Mouse (Mus musculus): ENCODE data around the gene Ager. TPM values are rescaled to one million over a fixed set of nuclear protein-coding genes. Genes with fewer than 3 reads are reported as not detected.

The Ager gene
- polyA plus RNA-seq, 1 experiment: 5.5 TPM

- no peak for DNase-seq (ENCODE audit: low read depth)
These were observed 11.5 kb upstream of the Ager start for GRCm38 (mm10) chr17:34585877-34586771.

GRCm38 (mm10) chr17:34586796-34587422 lies 10.8 kb upstream of the Ager start:
- DNase-seq (ENCODE audit: low read depth): no peak

DNA sequence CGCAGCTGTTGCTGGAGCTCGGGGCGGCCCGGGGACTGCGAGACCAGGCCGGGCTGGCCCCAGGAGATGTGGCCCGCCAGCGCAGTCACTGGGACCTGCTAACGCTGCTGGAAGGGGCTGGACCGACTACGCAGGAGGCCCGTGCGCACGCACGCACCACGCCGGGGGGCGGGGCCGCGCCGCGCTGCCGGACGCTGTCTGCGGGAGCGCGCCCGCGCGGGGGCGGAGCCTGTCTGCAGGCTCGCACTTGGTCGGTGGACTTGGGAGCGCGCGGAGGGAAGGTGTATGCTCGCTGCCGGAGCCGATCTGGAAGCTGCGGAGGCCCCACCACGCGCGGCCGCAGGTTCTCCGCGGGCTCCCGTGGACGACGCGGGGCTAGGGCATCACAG lies 10.2 kb upstream of the Ager start:
- no peak for DNase-seq (ENCODE audit: low read depth)

GRCm38 (mm10) chr17:34587814-34588213 lies 9.8 kb upstream of the Ager start:
- no peak for DNase-seq (ENCODE audit: low read depth)

GRCm38 (mm10) chr17:34588767-34589166 lies 8.9 kb upstream of the Ager start:
- no peak for DNase-seq (ENCODE audit: low read depth)

GRCm38 (mm10) chr17:34589206-34589605 lies 8.5 kb upstream of the Ager start:
- no peak for DNase-seq (ENCODE audit: low read depth)

GRCm38 (mm10) chr17:34589681-34590101 lies 8.0 kb upstream of the Ager start, which contains the start of gene Gpsm3:
TSS of gene Gpsm3 (plus strand) at chr17:34589806.
- no peak for DNase-seq (ENCODE audit: low read depth)

GRCm38 (mm10) chr17:34590154-34590987 lies 7.3 kb upstream of the Ager start:
- DNase-seq (ENCODE audit: low read depth): no peak

DNA sequence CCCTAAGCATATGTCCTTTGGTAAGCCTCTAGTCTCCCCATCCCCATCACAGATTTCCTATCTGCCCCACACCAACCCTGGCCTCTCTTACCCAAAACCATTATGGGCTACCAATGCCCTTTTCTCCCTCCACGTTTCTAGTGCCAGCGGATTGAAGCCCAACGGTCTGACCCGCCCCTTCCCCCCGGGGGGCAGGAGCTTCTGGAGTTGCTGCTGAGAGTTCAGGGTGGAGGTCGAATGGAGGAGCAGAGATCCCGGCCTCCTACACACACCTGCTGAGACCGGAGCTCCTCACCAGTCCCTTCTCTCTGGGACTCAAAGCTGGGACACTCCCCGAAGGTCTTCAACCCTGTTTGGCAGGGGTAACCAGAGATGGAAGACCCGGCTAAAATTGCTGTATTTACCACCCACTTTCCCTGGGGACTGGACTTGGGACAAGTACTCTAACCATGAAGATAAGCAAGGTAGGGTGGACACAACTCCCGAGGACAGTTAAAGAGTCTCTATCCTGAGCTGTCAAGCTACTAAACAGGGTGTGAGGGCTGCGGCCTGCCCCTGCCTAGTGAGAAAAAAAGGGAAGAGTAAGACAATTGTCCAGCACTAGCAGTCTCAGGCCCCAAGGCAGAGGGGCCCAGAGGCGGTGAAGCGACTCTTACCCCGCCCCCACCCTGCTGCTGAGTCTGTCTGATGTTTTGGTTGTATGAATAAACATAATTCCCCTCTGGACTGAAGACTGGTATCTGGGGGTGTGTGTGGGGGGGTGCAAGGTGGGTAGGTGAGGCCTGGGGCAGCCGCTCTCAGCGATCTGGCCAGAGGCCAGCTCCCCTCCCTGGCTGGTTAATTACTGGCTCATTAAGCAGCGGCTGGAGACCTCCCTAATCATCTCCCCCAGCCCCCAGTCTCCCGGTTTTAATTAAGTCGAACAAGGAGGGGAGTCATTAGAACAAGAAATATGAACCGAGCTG lies 6.4 kb upstream of the Ager start, which contains the start of gene Pbx2:
Gene Pbx2, plus strand, starts transcription at position 238 of the 965 bp plus-strand sequence.
- no peak for DNase-seq (ENCODE audit: low read depth)

DNA sequence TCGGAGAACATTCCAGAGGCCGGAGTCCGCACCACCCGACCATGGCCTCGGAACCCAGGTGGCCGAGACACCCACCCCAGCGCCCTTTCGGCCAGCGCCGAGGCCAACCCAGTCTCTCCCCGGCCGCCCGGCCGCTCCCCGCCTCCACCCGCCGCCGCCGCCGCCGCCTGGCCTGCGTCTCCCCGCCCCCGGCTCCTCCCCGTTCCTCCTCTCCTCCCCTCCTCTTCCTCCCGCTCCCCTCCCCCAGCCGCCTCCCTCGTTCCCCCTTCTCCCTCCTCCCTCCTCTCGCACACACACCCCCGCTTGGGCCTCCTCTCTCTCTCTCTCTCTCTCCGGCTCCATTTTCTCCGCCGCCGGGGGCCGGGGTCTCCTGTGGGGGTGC lies 5.7 kb upstream of the Ager start:
- no peak for DNase-seq (ENCODE audit: low read depth)

DNA sequence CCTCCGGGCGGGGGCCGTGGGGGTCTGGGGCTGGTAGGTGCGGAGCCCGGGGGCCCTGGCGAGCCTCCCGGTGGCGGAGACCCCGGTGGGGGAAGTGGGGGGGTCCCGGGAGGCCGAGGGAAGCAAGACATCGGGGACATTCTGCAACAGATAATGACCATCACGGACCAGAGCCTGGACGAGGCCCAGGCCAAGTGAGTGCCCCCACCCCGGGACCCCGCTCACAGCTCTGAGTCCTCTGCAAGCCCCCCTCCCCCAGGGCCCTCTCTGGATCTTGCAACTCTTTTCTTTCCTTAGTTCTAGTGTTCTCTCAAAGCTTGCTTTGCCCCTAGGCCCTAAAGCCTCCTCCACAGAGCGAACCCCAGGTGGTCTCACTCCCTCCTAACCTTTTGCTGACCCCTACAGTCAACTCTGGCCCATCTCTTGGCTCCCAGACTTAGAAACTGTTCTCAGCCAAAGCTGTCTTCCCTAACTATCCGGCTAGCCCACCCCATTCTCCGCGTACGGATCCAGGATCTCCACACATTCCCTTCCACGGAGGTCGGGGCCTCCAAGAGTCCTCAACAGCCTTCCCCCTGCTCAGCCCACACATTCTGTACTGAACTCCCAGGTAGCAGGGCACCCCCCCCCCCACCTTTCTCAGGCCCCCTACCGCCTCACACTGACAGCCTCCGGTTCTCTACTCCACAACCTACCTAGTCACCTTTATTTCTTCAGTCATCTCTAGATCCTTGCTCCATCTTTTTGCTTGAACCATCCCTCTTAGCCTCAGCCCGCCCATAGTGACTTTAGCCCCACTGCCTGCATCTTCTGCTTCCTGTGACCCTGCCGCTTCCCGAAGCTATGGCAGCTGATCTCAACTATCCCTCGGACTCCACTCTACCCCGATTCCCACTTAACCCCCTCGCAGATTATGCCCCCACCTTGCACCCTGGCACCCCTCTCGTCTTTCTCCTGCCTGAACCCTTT lies 4.8 kb upstream of the Ager start:
- DNase-seq (ENCODE audit: low read depth): no peak

DNA sequence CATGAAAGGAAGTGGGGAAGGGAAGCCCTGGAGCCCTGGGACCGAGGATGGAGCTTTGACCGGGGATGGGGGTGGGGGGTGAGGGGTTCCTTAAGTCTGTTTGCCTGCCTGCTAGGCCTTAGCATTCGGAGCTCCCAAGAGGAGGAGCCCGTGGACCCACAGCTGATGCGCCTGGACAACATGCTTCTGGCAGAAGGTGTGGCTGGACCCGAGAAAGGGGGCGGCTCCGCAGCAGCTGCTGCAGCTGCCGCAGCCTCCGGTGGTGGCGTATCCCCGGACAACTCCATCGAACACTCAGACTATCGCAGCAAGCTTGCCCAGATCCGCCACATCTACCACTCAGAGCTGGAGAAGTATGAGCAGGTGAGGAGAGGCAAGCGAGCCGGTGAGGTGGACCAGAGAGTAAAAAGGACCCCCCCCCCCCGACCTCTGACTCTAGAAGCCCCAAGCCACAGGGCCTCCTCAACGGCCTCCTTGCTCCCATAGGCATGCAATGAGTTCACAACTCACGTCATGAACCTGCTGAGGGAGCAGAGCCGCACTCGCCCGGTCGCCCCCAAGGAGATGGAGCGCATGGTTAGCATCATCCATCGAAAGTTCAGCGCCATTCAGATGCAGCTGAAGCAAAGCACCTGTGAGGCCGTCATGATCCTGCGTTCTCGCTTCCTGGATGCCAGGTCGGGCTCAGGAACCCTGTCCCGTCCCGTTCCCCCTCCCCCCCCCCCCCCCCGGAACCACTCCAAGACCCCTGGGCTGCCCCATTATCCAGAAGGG lies 3.7 kb upstream of the Ager start:
- no peak for DNase-seq (ENCODE audit: low read depth)

DNA sequence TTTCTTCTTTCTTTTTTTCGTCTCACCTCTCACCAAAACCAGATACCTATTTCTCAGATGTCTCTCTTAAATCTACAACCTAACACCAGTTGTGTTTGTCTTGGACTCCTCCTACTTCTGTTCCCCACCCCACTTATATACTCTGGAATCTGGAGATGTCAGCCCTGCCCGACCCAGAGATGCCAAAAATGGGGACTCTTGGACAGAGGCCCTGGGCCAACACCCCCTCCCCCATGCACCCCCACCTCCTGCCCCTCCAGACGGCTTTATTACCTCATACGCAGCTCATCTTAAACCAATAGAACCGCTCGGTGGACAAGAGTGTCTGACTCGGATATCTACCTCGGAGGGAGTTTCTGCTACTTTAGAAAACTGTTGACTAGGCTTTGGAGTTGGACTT lies 1.6 kb upstream of the Ager start:
- DNase-seq (ENCODE audit: low read depth): no peak

- no peak for DNase-seq (ENCODE audit: low read depth)
These were observed 2.2 kb downstream of the Ager start for GRCm38 (mm10) chr17:34599891-34600290.

GRCm38 (mm10) chr17:34601796-34602195 lies 4.1 kb downstream of the Ager start:
- no peak for DNase-seq (ENCODE audit: low read depth)

GRCm38 (mm10) chr17:34603375-34604060 lies 5.9 kb downstream of the Ager start, which contains the start of gene Rnf5:
TSS of gene Rnf5 (minus strand) at chr17:34603690.
- peak; percentile 100 for DNase-seq (ENCODE audit: low read depth)

DNA sequence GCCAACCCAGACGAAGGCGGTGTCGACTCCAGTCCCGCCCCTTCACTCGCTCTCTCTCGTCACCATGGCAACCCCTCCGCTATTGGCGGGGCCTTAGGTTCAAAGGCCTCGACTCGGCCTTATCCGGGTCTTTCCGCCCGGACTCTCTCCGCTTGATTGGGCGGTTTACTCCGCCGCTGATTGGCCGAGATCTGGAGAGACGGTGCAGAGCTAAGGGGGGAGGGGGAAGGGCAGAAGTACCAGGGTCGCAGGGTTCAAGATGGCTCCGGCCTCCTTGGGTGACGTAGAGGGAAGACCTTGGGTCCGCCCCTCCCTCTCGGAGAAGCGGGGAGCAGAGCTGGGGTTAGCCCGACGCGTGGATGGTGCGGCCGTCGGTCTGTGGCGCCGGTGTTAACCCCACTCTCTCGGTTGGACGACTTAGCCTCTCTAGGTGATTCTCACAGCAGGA lies 6.4 kb downstream of the Ager start, which contains the start of gene Agpat1:
Gene Agpat1, plus strand, starts transcription at position 202 of the 448 bp plus-strand sequence.
- no peak for DNase-seq (ENCODE audit: low read depth)
